Mouse (Mus musculus) liver, adult 2 months (tissue): ENCODE results near the gene Galnt4. TPM values are rescaled to one million over a fixed set of nuclear protein-coding genes. Genes with fewer than 3 reads are reported as not detected.
A peak's percentile ranks its signal among the peaks of the same experiment; 100 is the strongest.
"Not testable (repeated sequence)": the region's sequence is repeated elsewhere in the genome, so short reads cannot be mapped to it uniquely, and the experiment has no call there.

Source experiments
- DNase-seq: peaks from one replicate; pipeline ENCODE4 v3.0.0-alpha.2; 2011; ENCODE audit warnings: low read depth, low spot score; ENCODE audit errors: extremely low read depth
- H3K27ac ChIP-seq: fragments of 200-500 bp; replicated peaks from 2 replicates; pipeline ENCODE4 v1.5.1; 2012; ENCODE audit warnings: low read depth, mild to moderate bottlenecking, control low read depth, inconsistent platforms, low read length; ENCODE audit not compliant: insufficient read depth
- H3K27me3 ChIP-seq: fragments of 200-500 bp; 2 replicates; pipeline ENCODE4 v1.6.1; 2012; ENCODE audit warnings: mild to moderate bottlenecking, moderate library complexity, low read length, inconsistent platforms; ENCODE audit not compliant: control insufficient read depth, insufficient read depth
- H3K36me3 ChIP-seq: fragments of 200-500 bp; 2 replicates; pipeline ENCODE4 v1.6.1; 2012; ENCODE audit warnings: low read length, inconsistent platforms; ENCODE audit not compliant: control insufficient read depth, insufficient read depth
- H3K4me1 ChIP-seq: fragments of 200-500 bp; 2 replicates; pipeline ENCODE4 v1.6.1; 2011; ENCODE audit warnings: low read length; ENCODE audit not compliant: control insufficient read depth, insufficient read depth
- H3K4me3 ChIP-seq: fragments of 200-500 bp; 2 replicates; pipeline ENCODE4 v1.5.1; 2011; ENCODE audit warnings: low read depth, mild to moderate bottlenecking, control low read depth, low read length, moderate library complexity; ENCODE audit not compliant: insufficient read depth
- H3K79me2 ChIP-seq: fragments of 200-500 bp; 2 replicates; pipeline ENCODE4 v1.6.1; 2012; ENCODE audit warnings: inconsistent platforms, mild to moderate bottlenecking, low read length, moderate library complexity; ENCODE audit not compliant: control insufficient read depth, insufficient read depth
- H3K9ac ChIP-seq: fragments of 200-500 bp; 2 replicates; pipeline ENCODE4 v1.6.1; 2012; ENCODE audit warnings: low read depth, mild to moderate bottlenecking, control low read depth, inconsistent platforms, low read length
- CTCF ChIP-seq: fragments of 200-500 bp; IDR thresholded peaks from 2 replicates; pipeline ENCODE4 v1.5.1; 2011; ENCODE audit warnings: low read depth, low read length, control low read depth
- POLR2A ChIP-seq: fragments of 200-500 bp; IDR thresholded peaks from 2 replicates; pipeline ENCODE4 v1.6.1; 2011; ENCODE audit warnings: low read length, control low read depth; ENCODE audit not compliant: insufficient read depth; ENCODE audit errors: extremely low read depth
- WGBS: fragments of 180-500 bp; shearing (Covaris S2); methylation state at CpG from one replicate; pipeline ENCODE4 v1.1.7; 2018; 5-methylcytosine and 5-hydroxymethylcytosine counted together
- polyA plus RNA-seq: library from polyadenylated mRNA; depleted of rRNA; stranded (reverse); fragments of >200 nt; gene quantifications from 2 replicates; pipeline ENCODE4 v1.2.3, GENCODE M21; 2012; rRNA removed
- total RNA-seq: library from RNA; depleted of rRNA; stranded (reverse); fragments of >200 nt; gene quantifications from 2 replicates; pipeline ENCODE4 v1.2.3, GENCODE M21; 2014; rRNA removed

The Galnt4 gene
- total and polyA plus RNA-seq, 2 experiments = 1.0 to 6.9 TPM

GRCm38 (mm10) chr10:99152063-99152462 is 44.1 kb downstream of the Galnt4 start:
- no peak overlapping the region for H3K9ac ChIP-seq
- no peak overlapping the region for H3K27ac ChIP-seq
- TF ChIP-seq POLR2A (no peak), CTCF (peak; percentile 44)
- H3K36me3 ChIP-seq = no peaks in the 10 kb centered on the region
- H3K79me2 ChIP-seq = no peaks in the 10 kb centered on the region
- H3K4me1 ChIP-seq = peaks cover 10% of the 10 kb centered on the region; the same call in 1 of the 2 replicates
- DNase-seq = peak; percentile 57
- 76% methylated on average over 6 of the region's 6 CpGs for WGBS
- no peaks in the 10 kb centered on the region for H3K27me3 ChIP-seq
- no peak overlapping the region for H3K4me3 ChIP-seq

- DNase-seq = peak; percentile 93
- Histone ChIP-seq H3K27me3 (no peaks in the 10 kb centered on the region), H3K79me2 (no peaks in the 10 kb centered on the region), H3K4me3 (no peak overlapping the region), H3K9ac (no peak overlapping the region), H3K36me3 (no peaks in the 10 kb centered on the region), H3K4me1 (peaks cover 9% of the 10 kb centered on the region; the same call in 1 of the 2 replicates), H3K27ac (peak overlapping the region; percentile 55)
- no peak for TF ChIP-seq POLR2A
- TF ChIP-seq CTCF = no peak
- 20% methylated on average over 8 of the region's 8 CpGs for WGBS
Measured at GRCm38 (mm10) chr10:99154635-99155034, 46.7 kb downstream of the Galnt4 start.

GRCm38 (mm10) chr10:99156808-99157207 is 48.8 kb downstream of the Galnt4 start:
- Histone ChIP-seq H3K79me2 (no peaks in the 10 kb centered on the region), H3K4me3 (no peak overlapping the region), H3K4me1 (peaks cover 3% of the 10 kb centered on the region; the same call in 1 of the 2 replicates), H3K9ac (no peak overlapping the region), H3K27ac (no peak overlapping the region), H3K27me3 (no peaks in the 10 kb centered on the region), H3K36me3 (no peaks in the 10 kb centered on the region)
- WGBS = 97% methylated on average over 5 of the region's 5 CpGs
- TF ChIP-seq CTCF (no peak), POLR2A (no peak)
- no peak for DNase-seq

GRCm38 (mm10) chr10:99157697-99158096 is 49.7 kb downstream of the Galnt4 start:
- DNase-seq, H3K9ac ChIP-seq, H3K79me2 ChIP-seq, H3K27ac ChIP-seq, H3K4me1 ChIP-seq, H3K27me3 ChIP-seq, H3K4me3 ChIP-seq, H3K36me3 ChIP-seq: not testable (repeated sequence)
- WGBS = 94% methylated on average over 10 of the region's 10 CpGs

- Histone ChIP-seq H3K4me1 (peaks cover 5% of the 10 kb centered on the region; the same call in 1 of the 2 replicates), H3K27me3 (no peaks in the 10 kb centered on the region), H3K79me2 (no peaks in the 10 kb centered on the region), H3K27ac (no peak overlapping the region), H3K9ac (no peak overlapping the region), H3K4me3 (no peak overlapping the region), H3K36me3 (no peaks in the 10 kb centered on the region)
- 53% methylated on average over 8 of the region's 8 CpGs for WGBS
- no peak for DNase-seq
- TF ChIP-seq CTCF (peak; percentile 60), POLR2A (no peak)
Measured at GRCm38 (mm10) chr10:99161987-99162582, 54.1 kb downstream of the Galnt4 start.

Other genes starting within 250 kb of the Galnt4 start
- gene Atp2b1, start 193.8 kb upstream of the Galnt4 start, total RNA-seq = 28.8 and 31.5 TPM in 2 replicates
- 4.7 and 5.2 TPM in 2 replicates for gene Atp2b1, start 193.8 kb upstream of the Galnt4 start, polyA plus RNA-seq
- 1.8 and 2.3 TPM in 2 replicates for gene Poc1b, start 1.1 kb upstream of the Galnt4 start, total RNA-seq
- gene Poc1b, start 1.1 kb upstream of the Galnt4 start, polyA plus RNA-seq = 1.7 and 2.0 TPM in 2 replicates
- gene Phxr2, start 18.2 kb downstream of the Galnt4 start, total RNA-seq = not detected in 2 replicates
- gene Phxr2, start 18.2 kb downstream of the Galnt4 start, polyA plus RNA-seq = not detected in 2 replicates
- gene Dusp6, start 155.1 kb downstream of the Galnt4 start, total RNA-seq = 29.3 and 29.9 TPM in 2 replicates
- 45.5 and 48.4 TPM in 2 replicates for gene Dusp6, start 155.1 kb downstream of the Galnt4 start, polyA plus RNA-seq